Mouse (Mus musculus) hindbrain, embryonic 13.5 days (tissue): ENCODE results near the gene Samhd1. TPM values are rescaled to one million over a fixed set of nuclear protein-coding genes. Genes with fewer than 3 reads are reported as not detected.

ENCODE experiments used
- ATAC-seq: fragments of 200-750 bp; cut with Nextera tagmentation; 2 replicates; pipeline ENCODE4 v1.8.0; 2017; ENCODE audit warnings: moderate TSS enrichment; ENCODE audit not compliant: low FRiP score
- H3K27ac ChIP-seq: fragments of 300-500 bp; sonication (generic); 2 replicates; pipeline ENCODE4 v1.5.1; 2015; ENCODE audit warnings: inconsistent platforms, mild to moderate bottlenecking, moderate library complexity
- H3K27me3 ChIP-seq: fragments of 300-500 bp; sonication (generic); 2 replicates; pipeline ENCODE4 v1.6.1; 2015; ENCODE audit warnings: mild to moderate bottlenecking, inconsistent platforms
- H3K36me3 ChIP-seq: fragments of 300-500 bp; sonication (generic); 2 replicates; pipeline ENCODE4 v1.6.1; 2015; ENCODE audit warnings: mild to moderate bottlenecking, inconsistent platforms
- H3K4me1 ChIP-seq: fragments of 300-500 bp; sonication (generic); replicated peaks from 2 replicates; pipeline ENCODE4 v1.6.1; 2015; ENCODE audit warnings: inconsistent platforms
- H3K4me2 ChIP-seq: fragments of 300-500 bp; sonication (generic); 2 replicates; pipeline ENCODE4 v1.6.1; 2015; ENCODE audit warnings: inconsistent platforms, mild to moderate bottlenecking, moderate library complexity
- H3K4me3 ChIP-seq: fragments of 300-500 bp; sonication (generic); 2 replicates; pipeline ENCODE4 v1.5.1; 2015; ENCODE audit warnings: mild to moderate bottlenecking, inconsistent platforms
- H3K9ac ChIP-seq: fragments of 300-500 bp; sonication (generic); 2 replicates; pipeline ENCODE4 v1.6.1; 2015; ENCODE audit warnings: mild to moderate bottlenecking, inconsistent platforms
- H3K9me3 ChIP-seq: fragments of 300-500 bp; sonication (generic); 2 replicates; pipeline ENCODE4 v1.6.1; 2016; ENCODE audit warnings: inconsistent platforms
- WGBS: fragments of 180-500 bp; shearing (Covaris S2); methylation state at CpG from one replicate; pipeline ENCODE4 v1.1.7; 2015; 5-methylcytosine and 5-hydroxymethylcytosine counted together
- polyA plus RNA-seq: library from polyadenylated mRNA; unstranded; fragments of >200 nt; fragmentation: Nextera tagmentation; extraction: Ambion mirVana; gene quantifications from 2 replicates; pipeline ENCODE4 v1.2.1, GENCODE M21; 2015

Samhd1 gene
- polyA plus RNA-seq, 1 experiment from 2014 or later = 11.9 TPM

DNA sequence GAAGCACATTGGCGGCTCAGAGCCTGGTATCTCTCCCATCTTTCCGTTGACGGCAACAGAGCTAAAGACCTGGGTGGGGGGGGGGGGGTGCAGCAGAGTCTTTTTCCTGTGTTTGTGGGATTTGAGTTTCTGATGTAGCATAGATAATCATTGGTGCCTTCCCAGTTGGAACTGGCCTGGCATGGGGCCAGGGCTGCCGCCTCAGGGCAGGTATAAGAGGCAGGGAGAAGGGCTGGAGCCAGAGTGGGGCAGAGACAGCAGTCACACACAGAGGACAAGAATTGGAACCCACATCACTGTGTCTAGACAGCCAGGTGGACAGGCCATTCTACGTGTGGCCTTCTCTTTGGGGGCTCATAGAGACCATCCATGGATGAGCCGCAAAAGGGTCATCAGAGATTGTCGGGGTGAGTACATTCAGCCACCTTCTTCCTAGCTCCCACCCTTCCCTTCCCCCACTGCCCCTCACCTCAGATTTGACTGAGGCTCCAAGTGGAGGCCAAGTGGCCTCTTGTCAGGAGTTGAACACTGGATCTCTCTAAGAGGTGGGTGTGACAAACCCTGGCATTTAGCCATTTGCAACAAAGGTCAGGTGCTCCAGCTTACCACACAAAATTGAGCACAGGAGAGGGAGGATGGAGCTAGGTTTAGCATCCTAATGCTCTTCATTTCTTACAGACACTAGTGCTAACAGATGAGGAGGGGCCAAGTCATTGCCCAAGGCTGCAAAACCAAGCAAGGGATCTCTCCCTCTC lies 50.1 kb downstream of the Samhd1 start:
- no peak for ATAC-seq
- H3K9me3 ChIP-seq = no peaks in the 10 kb centered on the region
- H3K36me3 ChIP-seq = no peaks in the 10 kb centered on the region
- no peak overlapping the region for H3K4me2 ChIP-seq
- no peak overlapping the region for H3K4me3 ChIP-seq
- no peak overlapping the region for H3K27ac ChIP-seq
- no peaks in the 10 kb centered on the region for H3K27me3 ChIP-seq
- H3K4me1 ChIP-seq = peaks cover 14% of the 10 kb centered on the region
- WGBS = 92% methylated on average over 7 of the region's 7 CpGs
- no peak overlapping the region for H3K9ac ChIP-seq

DNA sequence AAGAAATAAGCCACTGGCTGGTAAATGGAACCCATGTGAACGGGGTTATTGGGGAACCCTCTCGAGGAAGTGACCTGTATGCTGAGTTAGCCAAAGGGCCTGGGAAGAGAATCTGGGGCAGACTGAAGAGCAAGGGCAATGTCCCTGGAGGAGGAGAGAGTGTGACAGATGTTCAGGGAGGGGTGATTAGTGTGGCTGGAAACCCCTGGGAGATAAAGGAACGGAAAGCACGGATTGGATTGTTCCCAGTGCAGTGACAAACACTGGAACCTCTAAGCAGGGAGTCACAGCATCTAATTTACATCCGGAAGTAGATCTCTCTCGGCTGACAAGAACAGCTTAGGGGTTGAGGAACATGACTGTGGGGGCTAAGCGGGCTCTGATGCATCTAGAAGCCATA lies 53.1 kb downstream of the Samhd1 start:
- H3K4me2 ChIP-seq = no peak overlapping the region
- WGBS = 23% methylated on average over 7 of the region's 7 CpGs
- no peak for ATAC-seq
- H3K9me3 ChIP-seq = no peaks in the 10 kb centered on the region
- H3K27ac ChIP-seq = no peak overlapping the region
- peak overlapping the region; percentile 20; the same call in 1 of the 2 replicates for H3K9ac ChIP-seq
- H3K27me3 ChIP-seq = no peaks in the 10 kb centered on the region
- H3K4me3 ChIP-seq = no peak overlapping the region
- peaks cover 26% of the 10 kb centered on the region for H3K4me1 ChIP-seq
- H3K36me3 ChIP-seq = no peaks in the 10 kb centered on the region

- H3K36me3 ChIP-seq = peaks cover 4% of the 10 kb centered on the region
- no peak for ATAC-seq
- H3K4me3 ChIP-seq = no peak overlapping the region
- no peak overlapping the region for H3K9ac ChIP-seq
- H3K27me3 ChIP-seq = no peaks in the 10 kb centered on the region
- H3K4me2 ChIP-seq = no peak overlapping the region
- H3K4me1 ChIP-seq = peaks cover 32% of the 10 kb centered on the region
- H3K27ac ChIP-seq = no peak overlapping the region
- H3K9me3 ChIP-seq = no peaks in the 10 kb centered on the region
- WGBS = 96% methylated on average over 8 of the region's 8 CpGs
Measured at GRCm38 (mm10) chr2:157081331-157081730, 53.7 kb downstream of the Samhd1 start.

DNA sequence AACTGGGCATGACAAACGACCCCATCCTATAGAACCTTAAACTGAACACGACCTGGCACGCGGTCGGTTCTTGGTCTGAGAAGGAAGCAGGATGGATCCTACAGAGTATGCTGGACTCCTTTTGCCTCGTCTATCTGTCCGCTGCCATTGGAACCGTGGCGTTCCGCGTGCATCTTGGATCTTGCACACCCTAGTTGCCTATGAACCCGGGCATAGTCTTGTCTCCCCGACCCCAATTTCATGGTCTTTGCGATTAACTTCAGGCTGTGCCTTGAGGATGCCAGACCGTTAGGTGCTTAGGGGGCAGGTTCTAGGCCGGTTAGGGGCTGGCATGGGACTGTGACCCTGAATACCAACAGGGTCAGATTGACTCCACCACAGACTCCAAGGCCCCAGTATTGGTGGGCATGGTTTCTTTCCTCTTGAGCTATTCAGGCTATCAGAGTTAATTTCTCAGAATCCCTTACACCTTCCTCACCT lies 55.3 kb downstream of the Samhd1 start:
- Histone ChIP-seq H3K27me3 (no peaks in the 10 kb centered on the region), H3K9me3 (no peaks in the 10 kb centered on the region), H3K9ac (peak overlapping the region; percentile 100), H3K4me2 (peak overlapping the region; percentile 85), H3K36me3 (peaks cover 5% of the 10 kb centered on the region), H3K4me1 (peaks cover 44% of the 10 kb centered on the region), H3K27ac (peak overlapping the region; percentile 99), H3K4me3 (peak overlapping the region; percentile 97)
- no peak; the same call in 1 of the 2 replicates for ATAC-seq
- WGBS = 4% methylated on average over 16 of the region's 16 CpGs

DNA sequence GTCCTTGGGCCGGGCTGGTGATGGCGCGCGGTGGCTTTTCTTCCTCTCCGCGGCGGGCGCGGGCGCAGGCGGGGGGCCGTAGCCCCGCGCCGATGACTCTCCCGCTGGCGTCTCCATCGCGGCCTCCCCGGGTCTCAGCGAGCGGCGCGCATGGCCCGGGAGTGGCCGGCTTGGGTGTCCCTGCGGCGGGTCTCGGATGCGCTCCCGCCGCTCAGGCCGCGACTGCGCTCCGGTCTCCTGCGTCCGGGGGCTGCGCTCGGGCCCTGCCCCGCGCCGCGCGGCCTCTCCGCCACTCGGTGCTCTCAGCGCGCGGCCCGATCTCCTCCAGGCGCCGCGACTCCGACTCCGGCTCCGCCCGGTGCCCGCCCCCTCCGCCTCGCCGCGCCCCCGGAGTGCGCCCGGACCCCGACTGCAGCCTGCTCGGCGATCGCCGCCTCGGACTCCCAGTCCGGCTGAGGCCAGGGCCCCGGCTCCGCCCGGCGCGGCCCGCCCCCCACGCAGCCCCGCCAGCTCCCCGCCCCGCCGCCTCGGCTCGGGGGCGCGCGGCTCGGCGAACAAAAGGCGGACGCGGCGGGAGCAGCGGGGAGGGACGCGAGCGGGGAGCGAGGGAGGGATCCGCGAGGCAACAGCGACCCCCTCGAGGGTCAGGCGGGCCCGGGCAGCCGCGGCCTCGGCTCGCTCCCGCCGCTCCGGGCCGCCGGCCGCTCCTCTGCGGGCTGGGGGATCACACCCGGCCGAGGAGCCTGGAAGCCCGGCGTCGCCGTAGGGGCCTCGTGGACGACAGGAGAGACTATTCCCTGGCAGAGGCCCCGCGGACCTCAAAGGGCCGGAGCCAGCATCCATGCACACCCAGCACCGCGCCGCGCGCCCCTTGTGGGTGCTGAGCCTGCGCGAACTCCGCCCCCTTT lies 56.0 kb downstream of the Samhd1 start, which contains the start of gene Soga1:
Gene Soga1 (minus strand): TSS at position 462 of the 908 bp plus-strand sequence.
- no peaks in the 10 kb centered on the region for H3K27me3 ChIP-seq

DNA sequence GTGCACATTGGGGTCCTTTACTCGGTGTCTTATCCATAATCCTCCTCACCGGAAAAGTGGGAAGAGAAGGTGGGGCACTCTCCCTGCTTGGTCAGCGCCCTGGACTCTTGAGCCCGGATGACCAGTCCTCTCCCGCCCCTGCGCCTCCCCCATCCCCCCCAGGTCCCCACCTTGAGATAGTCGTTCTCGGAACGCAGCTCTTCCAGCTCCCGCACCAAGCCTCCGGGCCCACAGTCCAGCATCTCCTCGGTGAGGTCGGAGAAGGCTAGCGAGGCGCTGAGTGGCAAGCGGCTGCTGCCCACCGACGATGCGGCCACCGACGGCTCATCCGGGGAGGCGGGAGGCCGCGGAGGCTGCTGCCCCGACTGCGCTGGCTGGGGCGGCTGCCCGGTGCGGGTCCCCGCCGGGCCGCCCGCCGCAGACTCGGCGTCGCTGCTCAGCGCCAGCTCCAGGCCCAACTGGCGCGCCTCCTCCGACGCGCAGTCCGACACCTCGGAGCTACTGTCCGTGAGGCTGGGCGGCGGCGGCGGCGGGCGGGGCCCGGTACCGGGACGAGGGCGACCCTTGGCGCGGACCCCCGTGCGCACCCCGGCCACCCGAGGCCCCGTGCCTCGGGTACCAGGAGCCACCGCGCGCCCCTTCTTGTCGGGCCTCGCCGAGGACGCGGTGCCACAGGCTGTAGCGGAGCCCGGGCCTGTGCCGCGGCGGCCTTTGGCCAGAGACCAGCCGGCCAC lies 56.8 kb downstream of the Samhd1 start:
- no peaks in the 10 kb centered on the region for H3K27me3 ChIP-seq
- WGBS = under 1% methylated on average over 67 of the region's 79 CpGs
- H3K27ac ChIP-seq = peak overlapping the region; percentile 99
- H3K9ac ChIP-seq = peak overlapping the region; percentile 100
- H3K4me2 ChIP-seq = peak overlapping the region; percentile 85
- peaks cover 11% of the 10 kb centered on the region for H3K36me3 ChIP-seq
- no peaks in the 10 kb centered on the region for H3K9me3 ChIP-seq
- H3K4me3 ChIP-seq = peak overlapping the region; percentile 97
- ATAC-seq = no peak; the same call in 1 of the 2 replicates
- peaks cover 59% of the 10 kb centered on the region for H3K4me1 ChIP-seq

More for the DNA sequence above, 56.0 kb downstream of the Samhd1 start, which contains the start of gene Soga1:
- H3K36me3 ChIP-seq = peaks cover 5% of the 10 kb centered on the region
- peak within 1 kb of the TSS; percentile 99 for H3K27ac ChIP-seq
- peak within 1 kb of the TSS; percentile 100 for H3K9ac ChIP-seq
- H3K4me1 ChIP-seq = peaks cover 51% of the 10 kb centered on the region
- peak within 1 kb of the TSS; percentile 85 for H3K4me2 ChIP-seq
- no peaks in the 10 kb centered on the region for H3K9me3 ChIP-seq
- peak within 1 kb of the TSS; percentile 97 for H3K4me3 ChIP-seq
- under 1% methylated on average over 105 of the region's 136 CpGs for WGBS
- ATAC-seq = peak; percentile 90

- peaks cover 16% of the 10 kb centered on the region for H3K36me3 ChIP-seq
- peak overlapping the region; percentile 85 for H3K4me2 ChIP-seq
- WGBS = 0% methylated on average over 15 of the region's 15 CpGs
- H3K4me3 ChIP-seq = peak overlapping the region; percentile 97
- ATAC-seq = peak; percentile 9; the same call in 1 of the 2 replicates
- no peaks in the 10 kb centered on the region for H3K9me3 ChIP-seq
- H3K27me3 ChIP-seq = no peaks in the 10 kb centered on the region
- H3K4me1 ChIP-seq = peaks cover 65% of the 10 kb centered on the region
- peak overlapping the region; percentile 99 for H3K27ac ChIP-seq
- peak overlapping the region; percentile 100 for H3K9ac ChIP-seq
Measured at GRCm38 (mm10) chr2:157077641-157078058, 57.4 kb downstream of the Samhd1 start.

DNA sequence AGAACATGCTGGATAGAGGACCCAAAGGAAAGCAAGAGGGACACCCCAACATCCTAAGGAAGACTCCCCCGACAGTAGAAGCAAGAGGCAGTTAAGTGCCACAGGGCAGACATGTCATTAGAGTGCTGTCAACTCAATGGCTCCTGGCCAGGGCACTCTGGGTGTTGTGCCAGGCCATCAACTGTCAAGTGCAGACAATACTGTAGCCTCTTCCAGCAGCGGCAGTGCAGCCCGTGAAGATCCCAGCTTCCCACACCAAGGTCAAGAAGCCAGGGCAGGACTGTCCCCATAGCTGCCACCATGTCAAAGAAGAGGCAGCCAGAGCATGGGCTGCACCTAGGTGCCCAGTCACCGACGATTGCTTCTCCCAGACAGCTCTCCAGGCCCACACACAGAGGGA lies 57.9 kb downstream of the Samhd1 start:
- ATAC-seq = no peak
- Histone ChIP-seq H3K4me3 (peak overlapping the region; percentile 97), H3K4me2 (peak overlapping the region; percentile 85), H3K4me1 (peaks cover 66% of the 10 kb centered on the region), H3K36me3 (peaks cover 19% of the 10 kb centered on the region), H3K27me3 (no peaks in the 10 kb centered on the region), H3K9ac (peak overlapping the region; percentile 100), H3K27ac (peak overlapping the region; percentile 99), H3K9me3 (no peaks in the 10 kb centered on the region)
- 10% methylated on average over 5 of the region's 5 CpGs for WGBS

GRCm38 (mm10) chr2:157076585-157076984 lies 58.5 kb downstream of the Samhd1 start:
- no peak for ATAC-seq
- WGBS = 88% methylated on average over 7 of the region's 7 CpGs
- Histone ChIP-seq H3K9me3 (no peaks in the 10 kb centered on the region), H3K9ac (peak overlapping the region; percentile 100), H3K4me2 (peak overlapping the region; percentile 85), H3K27me3 (no peaks in the 10 kb centered on the region), H3K4me3 (peak overlapping the region; percentile 97), H3K36me3 (peaks cover 19% of the 10 kb centered on the region), H3K27ac (peak overlapping the region; percentile 99; the same call in 1 of the 2 replicates), H3K4me1 (peaks cover 68% of the 10 kb centered on the region)

DNA sequence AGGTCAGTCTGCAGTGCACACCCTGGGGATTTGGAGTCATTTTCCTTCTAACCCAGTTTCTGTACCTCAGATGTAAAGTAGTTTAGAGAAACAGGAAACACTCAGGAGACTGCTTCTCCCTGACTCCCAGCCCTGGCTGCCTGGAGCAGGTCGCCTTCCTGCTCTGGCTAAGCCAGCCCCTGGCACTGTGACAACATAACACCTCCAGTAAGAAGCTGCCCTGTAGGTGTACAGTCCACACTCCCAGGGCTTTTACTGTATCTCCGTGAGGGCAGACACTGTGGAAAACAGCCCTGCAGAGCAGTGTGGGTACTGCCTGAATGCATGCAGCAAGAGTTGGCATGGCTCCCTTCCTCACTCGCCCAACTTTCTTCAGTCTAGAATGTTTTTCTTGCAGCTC lies 59.4 kb downstream of the Samhd1 start:
- peaks cover 19% of the 10 kb centered on the region for H3K36me3 ChIP-seq
- no peak for ATAC-seq
- peaks cover 77% of the 10 kb centered on the region for H3K4me1 ChIP-seq
- H3K9me3 ChIP-seq = no peaks in the 10 kb centered on the region
- no peak overlapping the region for H3K27ac ChIP-seq
- 60% methylated on average over 3 of the region's 3 CpGs for WGBS
- H3K27me3 ChIP-seq = no peaks in the 10 kb centered on the region
- H3K4me2 ChIP-seq = peak overlapping the region; percentile 85
- peak overlapping the region; percentile 100 for H3K9ac ChIP-seq
- peak overlapping the region; percentile 97 for H3K4me3 ChIP-seq

- Histone ChIP-seq H3K27me3 (no peaks in the 10 kb centered on the region), H3K9me3 (no peaks in the 10 kb centered on the region), H3K4me3 (peak overlapping the region; percentile 97), H3K27ac (no peak overlapping the region), H3K9ac (peak overlapping the region; percentile 100), H3K36me3 (peaks cover 19% of the 10 kb centered on the region), H3K4me2 (peak overlapping the region; percentile 85), H3K4me1 (peaks cover 81% of the 10 kb centered on the region)
- ATAC-seq = no peak
- WGBS = 77% methylated on average over 3 of the region's 3 CpGs
Measured at GRCm38 (mm10) chr2:157075226-157075625, 59.8 kb downstream of the Samhd1 start.
